Mouse (Mus musculus) ovary, postnatal 14 days (tissue): ENCODE data around the gene Senp1.

ENCODE experiments used
- DNase-seq: peaks from one replicate; pipeline ENCODE4 v3.0.0; 2022; ENCODE audit warnings: low spot score

The Senp1 gene

GRCm38 (mm10) chr15:98048918-98049700 is 44.4 kb downstream of the Senp1 start:
- DNase-seq, result no peak

GRCm38 (mm10) chr15:98044387-98044786 is 49.2 kb downstream of the Senp1 start:
- DNase-seq, result no peak

- no peak for DNase-seq
Measured at GRCm38 (mm10) chr15:98043967-98044366, 49.6 kb downstream of the Senp1 start.

DNA sequence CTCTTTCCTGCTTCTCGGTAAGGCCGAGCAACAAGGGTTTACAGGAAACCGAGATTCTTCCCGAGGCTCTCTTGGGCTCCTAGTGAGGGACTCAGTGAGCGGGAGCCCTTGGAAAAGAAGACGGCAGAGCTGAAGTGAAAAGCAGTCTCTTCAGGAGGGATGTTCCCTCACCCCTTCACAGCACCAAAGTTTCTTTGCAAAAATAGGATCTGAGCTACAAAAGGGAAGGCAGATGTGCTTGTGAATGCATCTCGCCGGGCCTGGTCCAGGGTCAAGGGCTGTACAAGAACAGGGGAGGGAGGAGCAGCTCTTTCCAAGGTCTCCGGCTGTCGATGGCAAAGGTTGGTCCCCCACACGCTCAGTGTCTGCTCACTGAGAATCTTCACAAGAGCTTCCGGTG is 51.0 kb downstream of the Senp1 start:
- DNase-seq, result no peak

- DNase-seq, result no peak
Measured at GRCm38 (mm10) chr15:98039682-98040081, 53.9 kb downstream of the Senp1 start.

- no peak for DNase-seq
Measured at GRCm38 (mm10) chr15:98036578-98036977, 57.0 kb downstream of the Senp1 start.

- DNase-seq, result no peak
Measured at GRCm38 (mm10) chr15:98035076-98035755, 58.3 kb downstream of the Senp1 start.

- DNase-seq, result no peak
Measured at GRCm38 (mm10) chr15:98033233-98033748, 60.3 kb downstream of the Senp1 start.

GRCm38 (mm10) chr15:98029798-98030197 is 63.7 kb downstream of the Senp1 start:
- no peak for DNase-seq

DNA sequence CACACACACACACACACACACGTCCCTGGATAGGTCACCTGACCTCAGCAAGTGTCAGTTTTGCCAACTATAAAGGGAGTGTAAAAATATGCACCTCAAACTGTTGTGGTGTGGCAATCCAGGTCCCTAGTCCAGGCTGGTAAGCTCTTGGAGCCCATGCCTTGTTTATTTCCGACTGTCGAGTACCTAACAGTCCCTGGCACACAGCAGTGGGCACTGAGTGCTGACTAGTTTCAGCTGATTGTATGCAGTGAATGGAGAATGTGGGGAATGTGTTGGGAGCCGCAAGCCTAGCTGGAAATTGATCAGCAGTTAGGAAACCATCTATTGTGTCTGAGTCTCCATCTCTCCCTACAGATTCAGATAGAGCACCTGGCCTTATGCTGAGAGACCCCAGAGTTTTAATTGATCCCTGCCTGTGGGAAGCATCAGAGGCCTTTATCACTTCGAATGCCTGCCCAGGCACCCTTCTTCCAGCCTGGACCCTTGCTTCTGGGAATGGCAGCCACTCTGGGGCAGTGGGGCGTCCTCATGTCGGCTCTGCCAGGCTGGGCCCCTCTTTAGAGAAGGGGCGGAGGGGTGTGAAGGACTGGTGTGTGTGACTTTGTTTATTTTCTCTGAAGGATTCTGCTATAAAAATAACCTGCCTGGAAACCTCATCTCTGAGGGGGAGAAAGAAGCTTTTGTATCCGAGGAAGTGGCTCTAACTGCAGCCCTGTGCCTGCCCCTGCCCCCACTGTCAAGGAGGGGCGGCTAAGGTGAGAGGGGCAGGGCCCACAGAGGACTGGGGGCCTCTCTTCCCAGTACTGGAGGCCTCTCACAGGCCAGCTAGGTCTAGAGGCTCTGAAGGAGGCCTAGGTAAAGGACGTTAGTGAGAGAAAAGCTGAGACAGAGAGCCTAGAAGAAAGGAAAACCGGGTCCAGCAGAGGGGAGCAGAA is 66.3 kb downstream of the Senp1 start:
- DNase-seq, result no peak

GRCm38 (mm10) chr15:98025611-98026010 is 67.9 kb downstream of the Senp1 start:
- no peak for DNase-seq

DNA sequence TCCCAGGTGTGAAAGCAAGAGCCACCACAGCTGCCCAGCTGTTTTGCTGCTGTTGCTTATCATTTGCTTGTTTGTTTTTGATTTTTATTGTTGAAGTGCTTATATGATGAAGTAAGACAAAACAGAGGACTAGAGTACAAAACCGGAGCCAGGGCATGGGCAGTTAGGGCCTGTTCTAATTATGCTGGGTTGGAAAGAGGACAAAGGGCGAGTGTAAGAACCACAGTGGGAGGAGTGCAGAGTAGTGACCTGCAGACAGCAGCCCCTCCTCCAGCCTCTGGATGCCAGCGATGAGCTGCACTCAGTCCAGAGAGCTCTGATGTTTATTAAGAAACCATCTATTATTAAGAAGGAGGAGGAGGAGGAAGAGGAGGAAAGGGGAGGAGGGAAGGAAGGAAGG is 70.4 kb downstream of the Senp1 start:
- no peak for DNase-seq

DNA sequence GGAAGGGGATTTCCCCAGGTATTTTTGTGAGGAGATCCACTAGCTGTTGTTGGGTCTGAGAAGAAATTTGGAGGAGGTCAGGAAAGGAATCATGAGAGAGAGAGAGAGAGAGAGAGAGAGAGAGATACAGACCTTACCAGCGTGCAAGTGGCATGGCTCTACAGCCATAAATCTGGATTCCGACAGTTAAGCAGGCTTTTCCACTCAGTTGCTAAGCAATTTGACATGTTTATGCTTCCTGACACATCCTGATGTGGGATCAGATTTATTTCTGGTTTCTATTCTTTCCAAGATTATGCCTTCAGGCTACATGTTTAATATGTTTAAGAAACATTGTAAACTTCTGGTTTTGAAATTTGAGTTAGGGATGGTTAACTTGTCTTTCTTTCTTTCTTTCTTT is 71.7 kb downstream of the Senp1 start:
- DNase-seq, result no peak

GRCm38 (mm10) chr15:98019047-98019446 is 74.5 kb downstream of the Senp1 start:
- DNase-seq, result no peak

- DNase-seq, result no peak
Measured at GRCm38 (mm10) chr15:98017925-98018324, 75.6 kb downstream of the Senp1 start.

GRCm38 (mm10) chr15:98012810-98013209 is 80.7 kb downstream of the Senp1 start:
- DNase-seq, result no peak

GRCm38 (mm10) chr15:98005181-98005580 is 88.4 kb downstream of the Senp1 start:
- no peak for DNase-seq

- DNase-seq, result no peak
Measured at GRCm38 (mm10) chr15:98004740-98005159, 88.8 kb downstream of the Senp1 start.

DNA sequence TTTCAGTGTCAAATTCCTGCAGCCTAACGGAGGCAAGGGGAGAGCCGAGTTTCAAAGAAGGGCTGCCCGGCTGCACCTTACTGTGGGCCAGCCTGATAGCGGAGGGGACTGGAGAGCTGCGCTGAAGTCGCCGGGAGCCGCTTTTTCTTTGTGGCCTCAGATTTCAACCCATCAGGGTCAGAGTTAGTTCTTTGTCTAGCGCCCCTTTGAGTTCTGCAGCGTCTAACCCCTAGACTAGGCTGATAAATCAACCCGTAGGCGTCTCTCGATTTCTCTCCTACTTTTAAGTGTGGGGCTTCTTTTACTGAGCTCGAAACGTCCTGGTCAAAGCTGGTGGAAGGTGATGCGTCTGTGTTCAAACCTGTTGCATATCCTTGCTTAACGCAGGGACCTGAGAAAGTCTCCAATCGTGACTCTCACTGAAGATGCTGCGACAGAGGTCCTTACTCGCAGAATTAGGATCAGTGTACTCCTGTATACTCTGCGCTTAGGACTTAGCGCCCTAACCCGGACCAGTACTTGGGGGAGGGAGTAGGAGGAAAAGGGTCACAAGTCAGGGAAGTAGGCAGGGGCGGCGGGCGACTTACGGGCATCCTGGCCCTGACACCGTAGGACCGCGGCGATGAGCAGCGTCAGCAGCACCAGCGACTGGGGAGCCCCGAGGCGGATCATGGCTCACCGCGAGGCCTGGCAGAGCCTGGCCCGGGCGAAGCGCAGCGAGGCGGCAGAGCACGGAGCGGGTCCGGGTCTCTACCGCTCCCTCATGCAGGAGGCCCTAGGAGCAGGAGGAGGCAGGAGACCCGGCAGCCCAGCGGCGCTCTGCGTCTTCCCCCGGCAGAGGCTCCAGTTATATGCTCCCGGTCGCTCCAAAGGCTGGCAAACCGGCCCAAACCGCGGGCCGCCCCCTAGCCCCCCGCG is 89.5 kb downstream of the Senp1 start, which contains the start of gene Col2a1:
Gene Col2a1, minus strand, starts transcription at position 874 of the 918 bp plus-strand sequence.
- no peak for DNase-seq

- no peak for DNase-seq
Measured at GRCm38 (mm10) chr15:98002991-98003821, 90.3 kb downstream of the Senp1 start.
